Mouse (Mus musculus): ENCODE results near the gene Skap1.

DNA sequence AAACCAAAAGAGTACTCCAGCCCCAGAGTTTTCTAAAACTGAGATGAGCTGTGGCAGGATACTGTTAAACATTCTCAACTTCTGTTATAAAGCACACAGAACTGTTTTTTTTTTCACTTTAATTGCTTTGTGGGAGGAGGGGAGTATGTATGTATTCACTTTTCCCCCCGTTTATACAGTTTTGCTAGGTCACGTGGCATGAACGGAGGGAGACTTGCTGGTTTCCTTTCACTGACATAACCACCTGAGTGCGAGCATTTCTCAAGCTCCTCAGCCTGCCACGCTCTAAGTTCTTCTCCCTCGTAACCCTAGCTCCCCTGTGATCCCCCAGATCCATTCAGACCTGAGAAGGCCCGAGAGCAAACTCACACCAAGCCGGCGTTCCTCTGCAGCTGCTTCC, 308.0 kb downstream of the Skap1 start:
- no peak for TF ChIP-seq CTCF (conservative IDR thresholded peaks at IDR 0.05; ENCODE audit: low read length)
- TF ChIP-seq POU5F1 (IDR thresholded peaks at IDR 0.05; ENCODE audit: borderline replicate concordance, low read length): no peak

Data from E14TG2a.4 (cell line).